Mouse (Mus musculus): ENCODE data around the gene Sema3a. TPM values are rescaled to one million over a fixed set of nuclear protein-coding genes. Genes with fewer than 3 reads are reported as not detected.

Sema3a gene
- polyA plus RNA-seq, 1 experiment from 2014 or later, result 3.6 TPM

GRCm38 (mm10) chr5:13360711-13361110, 235.5 kb downstream of the Sema3a start:
- no peak overlapping the region for H3K27ac ChIP-seq (ENCODE audit: low read depth, low read length)
- H3K4me2 ChIP-seq (replicated peaks; ENCODE audit: low read depth), result no peak overlapping the region
- ATAC-seq, result no peak
- H3K9ac ChIP-seq (ENCODE audit: low read depth, low read length), result no peak overlapping the region
- no peaks in the 10 kb centered on the region for H3K36me3 ChIP-seq (ENCODE audit: control insufficient read depth, insufficient read depth)
- no peak for TF ChIP-seq CTCF (IDR thresholded peaks at IDR 0.05; ENCODE audit: low read depth)
- H3K27me3 ChIP-seq (replicated peaks; ENCODE audit: control insufficient read depth, insufficient read depth, low read length), result no peaks in the 10 kb centered on the region
- H3K4me1 ChIP-seq (replicated peaks; ENCODE audit: control insufficient read depth, insufficient read depth, low read length), result no peaks in the 10 kb centered on the region
- WGBS, result 59% methylated on average over 3 of the region's 3 CpGs
- no peak overlapping the region for H3K4me3 ChIP-seq (ENCODE audit: low read depth, low read length)
- H3K9me3 ChIP-seq (ENCODE audit: control insufficient read depth), result no peaks in the 10 kb centered on the region

GRCm38 (mm10) chr5:13365108-13365507, 239.9 kb downstream of the Sema3a start:
- no peak for TF ChIP-seq CTCF (IDR thresholded peaks at IDR 0.05; ENCODE audit: low read depth)

GRCm38 (mm10) chr5:13379223-13379622, 254.0 kb downstream of the Sema3a start:
- H3K9ac ChIP-seq (ENCODE audit: low read depth, low read length), result no peak overlapping the region
- no peaks in the 10 kb centered on the region for H3K9me3 ChIP-seq (ENCODE audit: control insufficient read depth)
- H3K4me3 ChIP-seq (ENCODE audit: low read depth, low read length), result no peak overlapping the region
- no peaks in the 10 kb centered on the region for H3K36me3 ChIP-seq (ENCODE audit: control insufficient read depth, insufficient read depth)
- no peaks in the 10 kb centered on the region for H3K27me3 ChIP-seq (replicated peaks; ENCODE audit: control insufficient read depth, insufficient read depth, low read length)
- no peak overlapping the region for H3K4me2 ChIP-seq (replicated peaks; ENCODE audit: low read depth)
- TF ChIP-seq CTCF (IDR thresholded peaks at IDR 0.05; ENCODE audit: low read depth), result no peak
- no peak for ATAC-seq
- no peaks in the 10 kb centered on the region for H3K4me1 ChIP-seq (replicated peaks; ENCODE audit: control insufficient read depth, insufficient read depth, low read length)
- 73% methylated on average over 4 of the region's 4 CpGs for WGBS
- no peak overlapping the region for H3K27ac ChIP-seq (ENCODE audit: low read depth, low read length)

More at GRCm38 (mm10) chr5:13365108-13365507, 239.9 kb downstream of the Sema3a start:
- Histone ChIP-seq H3K4me3 (ENCODE audit: low read depth, low read length) (no peak overlapping the region), H3K9ac (ENCODE audit: low read depth, low read length) (no peak overlapping the region), H3K27me3 (replicated peaks; ENCODE audit: control insufficient read depth, insufficient read depth, low read length) (no peaks in the 10 kb centered on the region), H3K27ac (ENCODE audit: low read depth, low read length) (no peak overlapping the region), H3K9me3 (ENCODE audit: control insufficient read depth) (no peaks in the 10 kb centered on the region), H3K4me1 (replicated peaks; ENCODE audit: control insufficient read depth, insufficient read depth, low read length) (no peaks in the 10 kb centered on the region), H3K4me2 (replicated peaks; ENCODE audit: low read depth) (no peak overlapping the region), H3K36me3 (ENCODE audit: control insufficient read depth, insufficient read depth) (no peaks in the 10 kb centered on the region)
- 69% methylated on average over 2 of the region's 2 CpGs for WGBS
- no peak for ATAC-seq

- H3K4me2 ChIP-seq (replicated peaks; ENCODE audit: low read depth), result no peak overlapping the region
- H3K9ac ChIP-seq (ENCODE audit: low read depth, low read length), result no peak overlapping the region
- H3K36me3 ChIP-seq (ENCODE audit: control insufficient read depth, insufficient read depth), result no peaks in the 10 kb centered on the region
- H3K27me3 ChIP-seq (replicated peaks; ENCODE audit: control insufficient read depth, insufficient read depth, low read length), result no peaks in the 10 kb centered on the region
- no peaks in the 10 kb centered on the region for H3K4me1 ChIP-seq (replicated peaks; ENCODE audit: control insufficient read depth, insufficient read depth, low read length)
- WGBS, result 77% methylated on average over 4 of the region's 4 CpGs
- H3K9me3 ChIP-seq (ENCODE audit: control insufficient read depth), result no peaks in the 10 kb centered on the region
- H3K27ac ChIP-seq (ENCODE audit: low read depth, low read length), result no peak overlapping the region
- H3K4me3 ChIP-seq (ENCODE audit: low read depth, low read length), result no peak overlapping the region
- no peak for ATAC-seq
- no peak for TF ChIP-seq CTCF (IDR thresholded peaks at IDR 0.05; ENCODE audit: low read depth)
Observed at GRCm38 (mm10) chr5:13384047-13384446, 258.8 kb downstream of the Sema3a start.

- Histone ChIP-seq H3K4me3 (ENCODE audit: low read depth, low read length) (no peak overlapping the region), H3K9me3 (ENCODE audit: control insufficient read depth) (no peaks in the 10 kb centered on the region), H3K9ac (ENCODE audit: low read depth, low read length) (no peak overlapping the region), H3K4me1 (replicated peaks; ENCODE audit: control insufficient read depth, insufficient read depth, low read length) (no peaks in the 10 kb centered on the region), H3K27me3 (replicated peaks; ENCODE audit: control insufficient read depth, insufficient read depth, low read length) (no peaks in the 10 kb centered on the region), H3K4me2 (replicated peaks; ENCODE audit: low read depth) (no peak overlapping the region), H3K36me3 (ENCODE audit: control insufficient read depth, insufficient read depth) (no peaks in the 10 kb centered on the region), H3K27ac (ENCODE audit: low read depth, low read length) (no peak overlapping the region)
- WGBS, result 76% methylated on average over 4 of the region's 4 CpGs
- ATAC-seq, result no peak
- no peak for TF ChIP-seq CTCF (IDR thresholded peaks at IDR 0.05; ENCODE audit: low read depth)
Observed at GRCm38 (mm10) chr5:13384714-13385113, 259.5 kb downstream of the Sema3a start.

- H3K36me3 ChIP-seq (ENCODE audit: control insufficient read depth, insufficient read depth), result no peaks in the 10 kb centered on the region
- no peaks in the 10 kb centered on the region for H3K4me1 ChIP-seq (replicated peaks; ENCODE audit: control insufficient read depth, insufficient read depth, low read length)
- WGBS, result 78% methylated on average over 3 of the region's 3 CpGs
- no peak for ATAC-seq
- no peaks in the 10 kb centered on the region for H3K9me3 ChIP-seq (ENCODE audit: control insufficient read depth)
- H3K9ac ChIP-seq (ENCODE audit: low read depth, low read length), result no peak overlapping the region
- no peaks in the 10 kb centered on the region for H3K27me3 ChIP-seq (replicated peaks; ENCODE audit: control insufficient read depth, insufficient read depth, low read length)
- H3K27ac ChIP-seq (ENCODE audit: low read depth, low read length), result no peak overlapping the region
- H3K4me2 ChIP-seq (replicated peaks; ENCODE audit: low read depth), result no peak overlapping the region
- H3K4me3 ChIP-seq (ENCODE audit: low read depth, low read length), result no peak overlapping the region
- TF ChIP-seq CTCF (IDR thresholded peaks at IDR 0.05; ENCODE audit: low read depth), result no peak
Observed at GRCm38 (mm10) chr5:13386603-13387002, 261.4 kb downstream of the Sema3a start.

GRCm38 (mm10) chr5:13387679-13388078, 262.5 kb downstream of the Sema3a start:
- Histone ChIP-seq H3K9ac (ENCODE audit: low read depth, low read length) (no peak overlapping the region), H3K4me2 (replicated peaks; ENCODE audit: low read depth) (no peak overlapping the region), H3K36me3 (ENCODE audit: control insufficient read depth, insufficient read depth) (no peaks in the 10 kb centered on the region), H3K27me3 (replicated peaks; ENCODE audit: control insufficient read depth, insufficient read depth, low read length) (no peaks in the 10 kb centered on the region), H3K4me1 (replicated peaks; ENCODE audit: control insufficient read depth, insufficient read depth, low read length) (no peaks in the 10 kb centered on the region), H3K27ac (ENCODE audit: low read depth, low read length) (no peak overlapping the region), H3K9me3 (ENCODE audit: control insufficient read depth) (no peaks in the 10 kb centered on the region), H3K4me3 (ENCODE audit: low read depth, low read length) (no peak overlapping the region)
- no peak for TF ChIP-seq CTCF (IDR thresholded peaks at IDR 0.05; ENCODE audit: low read depth)
- 77% methylated on average over 3 of the region's 3 CpGs for WGBS
- no peak for ATAC-seq
